Mouse (Mus musculus) naive thymus-derived CD4-positive, alpha-beta T cell, adult 2 months (primary cell): Measurements from ENCODE around the gene Cdc42ep1.
"Not testable (repeated sequence)": the region's sequence is repeated elsewhere in the genome, so short reads cannot be mapped to it uniquely, and the experiment has no call there.

Source experiments
- DNase-seq: peaks from one replicate; pipeline ENCODE4 v3.0.0-alpha.2; 2011; ENCODE audit warnings: low read depth

The Cdc42ep1 gene

DNA sequence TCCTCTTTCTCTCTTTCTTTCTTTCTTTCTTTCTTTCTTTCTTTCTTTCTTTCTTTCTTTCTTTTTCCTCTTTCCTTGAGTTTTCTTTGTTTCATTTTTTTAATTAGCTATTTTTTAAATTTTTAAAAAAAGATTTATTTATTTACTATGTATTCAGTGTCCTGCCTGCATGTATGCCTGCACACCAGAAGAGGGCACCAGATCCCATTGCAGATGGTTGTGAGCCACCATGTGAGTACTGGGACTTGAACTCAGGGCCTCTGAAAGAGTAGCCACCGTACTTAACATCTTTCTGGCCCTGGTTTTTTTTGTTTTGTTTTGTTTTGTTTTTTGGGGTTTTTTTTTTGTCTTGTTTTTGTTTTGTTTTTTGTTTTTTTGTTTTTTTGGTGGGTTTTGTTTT, 12.8 kb upstream of the Cdc42ep1 start:
- no peak for DNase-seq

DNA sequence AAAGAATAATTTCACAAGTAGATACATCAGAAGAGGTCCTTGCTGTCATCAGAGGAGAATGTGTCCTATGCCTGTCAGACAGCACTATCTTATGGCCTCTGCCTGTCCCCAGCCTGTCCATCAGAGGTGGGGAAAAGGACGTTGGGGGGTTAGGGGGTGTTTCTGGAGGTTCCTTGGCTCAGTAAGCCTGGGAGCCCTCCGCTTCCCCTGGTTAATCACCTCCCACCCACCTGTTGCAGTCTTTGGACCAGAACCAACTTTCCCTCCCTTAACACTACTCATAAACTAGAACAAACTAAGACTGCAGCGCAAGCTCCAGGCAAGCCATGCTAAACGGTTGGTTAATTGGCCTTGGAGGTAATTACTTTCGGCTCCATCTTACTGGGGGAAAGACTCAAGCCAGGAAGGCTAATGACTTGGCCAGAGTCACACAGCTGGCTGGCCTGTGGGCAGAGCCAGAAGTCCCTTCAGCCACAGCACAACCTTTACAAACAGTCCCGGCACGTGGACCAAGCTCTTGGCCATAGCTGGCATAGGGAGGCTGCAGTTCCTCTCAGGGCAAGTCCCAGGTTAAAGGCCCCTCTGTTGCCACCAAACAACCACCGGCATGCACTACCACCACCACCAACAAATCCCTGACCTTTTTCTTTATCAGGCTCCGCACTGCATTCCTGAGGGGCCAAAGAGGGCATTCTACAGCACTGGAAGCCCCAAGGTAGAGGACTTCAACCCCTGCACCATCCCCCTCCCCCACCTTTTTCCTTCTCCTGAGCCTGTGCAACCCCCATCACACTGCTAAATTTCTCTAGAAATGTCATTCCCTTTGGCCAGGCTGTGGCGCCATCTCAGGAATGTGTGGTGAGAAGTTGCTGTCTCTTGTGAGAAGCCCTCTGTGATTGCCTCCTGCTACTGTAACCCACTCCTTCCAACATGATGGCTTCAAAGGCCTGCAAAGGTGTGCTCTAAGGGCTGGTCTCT, 11.4 kb upstream of the Cdc42ep1 start:
- no peak for DNase-seq

DNA sequence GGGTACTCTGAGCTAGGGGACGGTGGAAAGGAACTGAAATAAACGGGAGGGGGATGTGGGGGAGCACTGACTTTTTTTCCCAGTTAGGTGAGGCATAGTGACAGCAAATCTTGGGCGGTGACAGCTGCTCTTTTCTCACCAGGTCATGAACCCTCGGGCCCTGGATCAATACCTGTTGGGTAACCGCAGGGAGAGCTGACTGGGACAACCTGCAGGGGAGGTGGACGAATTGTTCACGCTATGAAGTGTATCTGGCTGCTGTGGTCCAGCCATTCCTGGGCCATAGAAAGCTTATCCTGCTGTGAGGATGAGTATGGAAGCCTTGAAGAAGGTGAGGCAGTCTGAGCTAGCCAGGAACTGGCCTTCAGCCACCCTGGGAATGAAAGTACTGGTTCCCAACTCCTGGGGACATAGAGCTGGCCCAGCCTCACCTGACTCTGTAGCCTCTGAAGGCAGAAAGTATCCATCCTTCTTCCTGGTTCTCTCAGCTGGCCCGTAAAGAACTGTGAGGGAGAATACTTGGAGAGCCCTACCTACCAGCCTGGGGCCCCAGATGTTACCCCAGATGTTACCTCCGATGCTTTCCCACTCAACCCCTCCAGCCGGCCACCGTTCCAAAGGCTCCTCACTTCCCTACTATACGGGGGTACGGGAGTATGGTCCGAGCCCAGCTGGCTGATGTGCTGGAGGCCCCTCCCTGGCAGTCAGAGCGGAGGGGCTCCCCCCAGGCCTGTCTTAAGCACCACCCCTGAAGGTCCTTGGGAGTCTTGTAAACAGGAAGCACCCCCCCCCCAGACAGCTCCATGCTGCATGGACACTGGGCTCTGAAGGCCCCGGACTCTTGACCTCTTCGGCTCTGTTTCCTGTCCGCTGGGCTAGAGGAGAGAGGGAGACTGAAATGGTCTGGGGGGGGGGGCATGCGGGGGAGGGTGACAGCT, 10.4 kb upstream of the Cdc42ep1 start:
- DNase-seq, result no peak

DNA sequence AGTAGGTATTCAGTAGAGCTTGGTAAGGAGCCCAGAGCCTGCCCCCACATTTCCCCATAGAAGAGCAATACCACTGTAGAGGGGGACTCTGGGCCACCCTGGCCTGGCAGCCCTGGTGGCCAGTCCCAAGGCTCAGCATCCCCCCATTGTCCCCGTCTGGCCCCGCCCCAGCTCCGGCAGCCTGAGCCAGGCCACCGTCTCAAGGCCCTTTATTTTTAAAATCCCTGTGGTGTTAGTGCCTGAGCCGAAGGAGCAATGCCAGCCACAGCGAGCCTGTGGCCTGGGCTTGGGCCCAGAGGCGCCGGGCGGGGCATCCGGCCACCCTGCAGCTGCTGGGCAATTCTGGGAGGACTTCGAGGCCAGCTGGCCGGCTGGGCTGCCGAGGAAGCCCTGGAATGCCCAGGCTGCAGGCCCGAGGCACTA, 9.7 kb upstream of the Cdc42ep1 start:
- no peak for DNase-seq

DNA sequence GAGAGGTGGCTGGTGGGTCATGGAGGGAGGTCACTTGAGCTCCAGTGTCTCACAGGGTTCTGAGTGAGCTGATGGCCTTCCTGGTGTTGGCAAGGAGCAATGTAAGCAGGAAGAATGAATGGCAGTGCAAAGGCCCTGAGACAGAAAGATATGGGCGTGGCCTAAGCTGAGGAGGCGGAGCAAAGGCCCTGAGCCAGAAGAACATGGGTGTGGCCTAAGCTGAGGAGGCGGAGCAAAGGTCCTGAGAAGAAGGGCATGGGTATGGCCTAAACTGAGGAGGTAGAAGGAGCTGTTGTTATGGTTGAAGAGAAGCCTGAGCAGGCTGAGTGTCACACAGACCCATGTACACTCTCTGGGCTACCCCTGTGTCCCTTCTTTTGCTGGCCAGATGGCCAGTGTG, 8.8 kb upstream of the Cdc42ep1 start:
- no peak for DNase-seq

DNA sequence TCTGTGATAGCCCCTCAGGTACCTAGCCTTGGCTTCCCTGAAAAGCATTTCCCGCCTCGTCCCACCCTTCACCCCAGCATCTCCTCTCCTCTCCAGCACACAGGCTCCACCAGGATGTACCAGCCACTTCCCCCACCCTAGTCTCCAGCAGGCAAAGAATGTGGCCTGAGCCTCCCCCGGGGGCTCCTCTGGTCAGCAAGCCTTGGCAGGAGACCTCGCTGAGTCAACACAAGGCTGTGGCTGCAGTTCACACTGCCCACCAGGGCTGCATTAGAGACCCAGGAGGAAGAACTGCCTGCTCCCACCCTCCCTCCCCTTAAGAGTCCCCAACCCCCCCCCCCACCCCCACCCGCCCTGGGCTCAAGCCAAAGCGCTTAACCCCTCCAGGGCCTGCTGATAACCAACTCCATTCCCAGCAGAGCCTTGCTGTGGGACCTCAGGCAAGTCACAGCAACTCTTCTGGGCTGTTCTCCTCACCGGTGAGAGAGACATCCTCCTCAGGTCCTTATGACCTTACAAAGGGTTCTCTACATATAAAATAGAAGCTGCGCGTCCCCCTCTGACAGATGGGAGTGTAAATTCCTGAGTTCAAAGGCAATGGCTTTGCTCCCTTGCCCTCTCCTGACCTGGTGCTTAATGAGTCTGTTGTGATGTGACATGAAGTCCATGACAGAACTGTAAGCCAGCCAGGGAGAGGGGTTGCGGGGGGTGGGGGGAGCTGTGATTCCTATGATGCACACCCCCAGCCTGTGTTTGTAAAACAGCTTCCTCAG, 8.0 kb upstream of the Cdc42ep1 start:
- no peak for DNase-seq

DNA sequence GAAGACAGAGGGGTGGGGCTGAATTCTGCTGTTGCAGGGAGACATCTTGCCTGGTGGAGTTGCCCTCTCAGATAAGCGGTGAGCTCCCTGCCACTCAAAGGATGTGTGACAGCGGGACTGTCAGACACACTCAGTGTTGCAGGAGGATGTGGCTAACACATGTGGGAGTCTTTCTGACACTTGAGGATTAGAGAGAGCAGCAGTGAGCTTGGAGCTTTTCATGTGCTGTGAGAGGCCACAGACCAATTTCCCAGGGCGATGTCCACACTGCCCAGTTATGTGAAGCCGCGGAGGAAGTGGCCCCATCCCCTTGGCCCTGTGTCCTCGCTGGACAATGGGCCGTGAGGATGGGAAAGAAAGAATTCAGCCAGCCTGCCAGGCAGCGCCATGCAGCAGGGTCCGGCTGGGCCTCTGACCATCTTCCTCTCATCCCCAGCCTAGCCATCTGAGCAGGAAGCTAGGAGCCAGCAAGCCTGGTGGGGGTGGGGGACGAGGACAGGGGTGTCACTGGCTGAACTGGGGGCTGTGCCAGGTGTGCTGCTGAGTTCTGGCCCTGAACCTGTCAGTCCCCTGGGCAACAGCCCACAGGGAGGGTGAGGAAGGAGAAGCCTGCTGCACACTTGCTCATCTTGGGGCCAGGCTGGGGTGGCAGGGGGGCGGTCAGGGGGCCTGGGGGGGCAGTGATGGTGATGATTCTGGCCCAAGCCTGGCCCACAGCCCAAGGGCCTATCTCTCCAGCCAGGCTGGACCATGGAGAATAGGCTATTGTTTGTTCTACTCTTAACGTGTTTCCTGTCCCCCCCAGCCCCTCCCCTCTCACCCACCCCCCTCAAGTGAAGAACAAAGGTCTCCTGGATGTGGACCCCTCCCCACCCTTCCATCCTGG, 7.0 kb upstream of the Cdc42ep1 start:
- peak; percentile 79 for DNase-seq

DNA sequence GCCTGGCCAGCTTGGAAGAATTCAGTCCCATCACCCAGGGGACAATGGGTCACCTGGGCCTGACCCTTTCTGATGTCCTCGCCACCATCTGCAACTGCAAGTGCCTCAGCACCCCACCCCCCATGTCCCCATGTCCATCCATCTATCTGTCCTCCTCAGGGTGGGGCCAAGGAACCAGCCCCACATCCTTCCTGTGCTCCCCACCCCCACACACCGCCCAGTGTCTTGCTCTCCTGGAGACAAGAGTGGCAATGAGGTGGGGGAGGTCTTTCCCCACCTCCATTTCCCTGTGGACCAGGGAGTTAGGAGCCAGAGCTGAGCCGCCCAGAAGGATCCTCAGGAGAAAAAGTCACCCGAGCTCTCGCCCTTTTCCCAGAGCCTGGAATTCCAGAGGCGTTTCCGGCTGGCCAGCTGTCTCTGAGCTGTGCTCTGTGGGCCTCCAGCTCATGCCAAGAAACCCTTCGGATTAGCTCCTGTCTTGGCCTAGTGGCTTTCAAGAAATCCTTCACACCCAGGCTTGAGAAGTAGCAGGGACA, 6.3 kb upstream of the Cdc42ep1 start:
- DNase-seq, result no peak

DNA sequence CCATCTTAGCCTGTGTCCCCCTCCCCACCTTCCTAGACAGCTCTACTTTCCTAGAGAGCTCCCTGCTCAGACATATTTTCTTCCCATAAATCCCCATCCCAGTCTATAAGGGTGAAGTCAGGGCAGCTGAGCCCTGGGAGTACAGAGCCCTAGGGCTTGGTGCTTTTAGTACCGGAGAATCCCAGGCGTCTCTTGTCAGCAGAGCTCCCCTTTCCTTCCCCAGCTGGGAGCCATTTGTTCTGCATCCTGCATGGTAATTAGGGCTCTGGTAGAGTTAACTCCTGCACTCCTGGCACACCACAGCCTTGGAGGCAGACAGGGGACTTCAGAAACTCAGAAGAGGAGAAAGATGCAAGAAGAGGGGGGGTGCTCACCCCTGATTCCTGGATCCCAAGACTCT, 2.7 kb upstream of the Cdc42ep1 start:
- DNase-seq, result no peak

DNA sequence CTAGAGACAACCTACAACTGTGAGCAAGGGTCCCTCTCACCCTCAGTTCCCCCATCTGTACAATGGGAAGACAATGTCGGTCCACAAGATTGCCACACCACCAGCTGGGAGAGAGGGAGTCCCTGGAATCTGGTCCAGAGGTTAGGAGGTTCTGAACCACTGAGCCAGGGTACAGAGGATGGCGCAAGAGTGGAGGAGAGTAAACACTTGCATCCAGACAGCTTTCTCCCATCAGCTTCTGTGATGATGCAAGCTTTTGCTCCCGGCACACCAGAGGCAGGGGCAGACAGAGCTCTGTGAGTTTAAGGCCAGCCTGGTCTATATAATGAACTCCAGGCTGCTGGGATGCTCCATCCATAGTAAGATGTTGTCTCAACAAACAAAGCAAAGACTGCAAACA, 2.2 kb upstream of the Cdc42ep1 start:
- DNase-seq, result no peak

DNA sequence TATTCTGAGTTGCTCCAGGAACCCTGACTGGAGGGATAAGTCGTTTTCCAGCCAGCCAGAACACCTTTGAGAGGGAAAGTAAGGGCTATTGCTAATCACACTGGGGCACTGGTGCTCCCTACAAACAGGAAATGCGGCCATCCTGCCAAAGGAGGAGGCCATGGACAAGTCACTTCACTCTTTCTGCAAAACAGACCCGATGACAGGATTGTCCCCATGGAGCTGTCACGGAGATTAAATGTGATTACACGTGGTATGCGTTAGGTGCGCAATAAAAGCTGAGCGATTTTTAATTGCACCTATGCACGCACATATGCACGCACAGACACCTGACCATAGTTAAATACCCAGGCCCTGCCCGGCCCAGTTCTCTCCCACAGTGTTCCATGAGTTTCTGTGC, 1.7 kb upstream of the Cdc42ep1 start:
- DNase-seq, result no peak

DNA sequence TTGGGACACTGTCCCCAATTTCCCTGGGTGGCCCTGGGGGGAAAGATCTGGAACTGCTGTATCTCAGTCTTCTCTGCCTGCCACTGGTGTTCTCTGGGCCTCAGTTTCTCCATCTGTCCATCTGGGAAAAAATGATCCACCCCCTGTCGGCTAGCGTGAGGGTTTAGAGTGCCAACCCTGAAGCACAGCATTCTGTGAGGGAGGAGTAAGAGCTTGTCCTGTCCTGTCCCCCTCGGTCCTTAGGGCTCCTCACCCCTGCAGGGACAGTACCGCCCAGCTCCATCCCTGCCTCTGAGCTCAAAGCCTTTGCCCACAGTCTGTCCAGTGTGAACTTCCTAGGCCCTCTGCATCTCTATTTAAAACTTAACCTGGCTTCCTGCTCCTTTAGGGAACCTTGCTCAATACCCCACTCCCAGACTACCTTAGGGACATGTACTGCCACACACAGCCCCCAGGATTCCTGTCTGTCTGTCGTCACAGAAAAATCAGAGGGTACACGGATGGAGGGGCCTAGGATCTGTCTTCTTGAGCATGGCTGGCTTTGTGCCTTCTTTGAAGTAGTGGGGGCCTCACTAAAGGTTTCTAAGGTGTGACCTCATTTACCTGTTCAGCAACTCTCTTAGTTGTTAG, 1.1 kb upstream of the Cdc42ep1 start:
- no peak for DNase-seq

DNA sequence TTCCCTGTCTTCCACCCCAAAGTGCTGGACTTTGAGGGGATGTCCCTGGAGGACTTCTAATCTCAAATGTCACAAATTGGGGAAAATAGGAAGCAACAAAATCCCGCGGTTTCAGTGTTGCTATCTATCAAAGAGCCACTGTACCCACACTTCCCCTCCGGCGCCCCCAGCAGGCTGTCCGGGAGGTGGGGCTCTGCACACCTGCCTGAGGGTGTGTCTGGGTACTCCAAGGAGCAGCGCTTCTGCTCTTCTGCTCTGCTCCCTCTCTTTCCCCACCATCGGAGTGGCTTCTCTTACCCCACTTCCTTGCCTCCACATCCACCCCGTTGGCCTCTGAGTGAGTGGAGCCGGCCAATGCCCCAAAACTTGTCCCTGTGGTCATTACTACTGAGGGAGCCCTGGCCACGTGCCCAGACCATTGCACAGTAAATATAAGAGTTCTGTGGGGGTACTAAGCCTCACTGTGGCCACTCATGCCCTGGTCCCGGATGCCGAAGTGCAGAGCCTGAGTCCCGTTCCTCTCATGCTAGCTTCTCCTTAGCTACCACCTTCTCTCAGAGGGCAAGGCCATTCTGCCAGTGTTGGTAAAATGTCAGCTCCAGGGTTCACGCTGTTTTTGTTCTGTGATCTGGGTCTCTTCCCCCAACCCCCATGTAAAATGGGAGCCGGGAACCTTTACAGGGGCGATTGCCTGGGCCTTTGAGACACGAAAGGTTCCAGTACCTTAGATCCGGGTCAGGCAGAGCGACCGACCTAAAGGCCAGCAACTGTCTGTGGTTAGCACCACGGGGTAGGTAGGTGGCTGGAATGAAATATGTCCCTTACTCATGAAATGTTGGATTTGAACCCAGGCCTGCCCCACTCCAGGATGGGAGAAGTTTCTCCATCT, 1.4 kb downstream of the Cdc42ep1 start:
- peak; percentile 45 for DNase-seq

DNA sequence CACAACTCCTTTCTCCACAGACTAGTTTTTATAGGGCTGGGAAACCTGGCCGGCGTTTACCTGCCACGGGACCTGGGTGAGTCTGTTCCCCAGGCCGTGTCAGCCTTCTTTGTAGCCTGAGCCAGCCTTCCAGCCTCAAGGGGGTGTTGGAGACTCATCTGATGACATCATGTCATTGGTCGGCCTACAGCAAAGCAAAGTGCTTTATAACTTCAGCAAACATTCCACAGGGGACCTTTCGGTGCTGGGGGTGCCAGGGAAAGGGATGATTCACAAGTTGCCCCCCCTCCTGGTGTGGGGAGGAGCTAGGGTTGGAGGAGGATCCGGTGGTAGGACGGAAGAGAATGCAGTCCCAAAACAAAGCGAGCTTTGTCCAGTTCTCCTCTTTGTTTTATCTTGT, 2.4 kb downstream of the Cdc42ep1 start:
- no peak for DNase-seq

DNA sequence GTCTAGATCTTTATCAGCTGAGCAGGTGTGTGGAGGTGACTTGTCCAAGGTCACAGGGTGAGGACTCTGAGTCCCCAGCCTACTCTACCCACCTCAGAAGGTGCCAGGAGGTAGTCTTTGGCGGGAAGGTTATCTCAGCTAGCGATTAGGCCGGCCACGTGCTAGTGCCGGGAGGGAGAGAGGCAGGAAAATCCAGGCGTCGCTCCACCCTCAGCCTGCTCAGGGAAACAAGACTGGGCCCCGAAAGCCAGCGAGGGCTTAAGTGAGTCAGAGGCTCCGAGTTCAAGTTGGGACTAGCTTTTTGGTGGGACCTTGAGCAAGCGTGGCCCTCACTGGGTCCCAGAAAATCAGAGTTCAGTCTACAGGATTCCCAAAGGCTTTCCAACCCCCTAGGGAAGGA, 2.9 kb downstream of the Cdc42ep1 start:
- DNase-seq, result no peak

DNA sequence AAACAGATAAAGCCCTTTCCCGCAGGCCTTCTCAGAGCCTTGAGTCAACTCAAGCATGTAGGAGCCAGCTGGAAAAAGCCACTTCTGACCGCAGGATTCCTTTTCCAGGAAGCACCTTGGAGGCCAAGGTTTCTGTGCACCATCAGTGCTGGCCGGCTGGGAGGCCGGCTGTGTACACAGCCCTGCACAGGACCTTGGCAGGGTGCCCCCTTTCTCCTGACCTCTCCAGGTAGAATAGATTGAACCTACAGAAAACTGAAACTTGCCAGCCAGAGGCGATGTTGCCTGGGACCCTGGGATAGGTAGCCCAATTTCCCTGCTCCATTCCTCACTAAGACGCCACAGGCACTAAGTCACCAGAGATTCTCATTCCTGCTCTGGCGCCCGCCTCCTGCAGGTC, 3.4 kb downstream of the Cdc42ep1 start:
- DNase-seq, result no peak

DNA sequence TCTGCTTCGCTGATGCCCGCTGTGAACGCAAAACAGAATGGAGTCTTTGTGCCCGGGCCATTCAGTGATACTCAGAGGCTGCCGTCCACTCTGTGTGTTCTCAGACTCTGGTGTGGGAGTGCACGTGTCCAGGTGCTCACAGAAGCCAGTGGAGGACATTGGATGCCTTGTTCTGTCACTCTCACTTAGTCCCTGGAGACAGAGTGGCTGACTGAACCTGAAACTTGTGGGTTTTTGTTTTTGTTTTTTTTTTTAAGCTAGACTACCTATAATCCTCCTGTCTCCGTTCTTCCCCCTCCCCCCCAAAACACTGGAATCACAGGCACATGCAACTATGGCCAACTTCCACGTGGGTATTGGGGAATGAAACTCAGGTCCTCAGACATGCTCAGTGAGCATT, 3.9 kb downstream of the Cdc42ep1 start:
- DNase-seq, result no peak

DNA sequence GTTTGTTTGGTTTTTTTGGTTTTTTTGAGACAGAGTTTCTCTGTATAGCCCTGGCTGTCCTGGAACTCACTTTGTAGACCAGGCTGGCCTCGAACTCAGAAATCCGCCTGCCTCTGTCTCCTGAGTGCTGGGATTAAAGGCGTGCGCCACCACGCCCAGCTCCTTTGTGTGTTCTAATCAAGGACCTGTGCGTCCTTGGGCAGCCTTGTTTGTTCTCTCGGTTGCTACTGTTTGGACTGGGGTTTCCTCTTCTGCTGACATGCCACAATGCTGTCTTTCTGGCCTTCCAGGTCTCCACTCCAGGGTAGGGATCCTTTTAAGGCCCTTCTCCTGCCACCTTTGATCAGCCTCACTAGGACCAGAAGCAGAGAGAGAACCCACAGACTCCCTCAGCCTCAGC, 4.4 kb downstream of the Cdc42ep1 start:
- not testable (repeated sequence) for DNase-seq

DNA sequence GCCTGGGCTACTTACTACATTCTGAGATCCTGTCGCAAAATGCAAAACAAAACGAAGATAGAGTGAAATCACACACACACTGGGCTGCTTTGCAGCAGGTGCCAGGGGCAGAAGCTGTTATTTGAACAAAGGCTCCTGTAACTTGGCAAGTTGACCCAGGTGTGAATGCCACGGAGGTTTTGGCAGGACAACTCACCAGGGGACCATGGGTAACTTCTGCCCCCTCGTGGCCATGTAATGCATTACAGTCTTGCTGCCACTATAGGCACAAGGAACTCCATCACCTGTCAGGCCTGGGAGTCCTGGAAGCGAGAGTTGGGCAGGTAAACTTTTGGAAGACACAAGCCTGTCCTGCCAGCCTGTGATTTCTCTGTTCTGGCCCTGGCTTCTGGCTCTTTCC, 6.0 kb downstream of the Cdc42ep1 start:
- peak; percentile 89 for DNase-seq
